Mouse (Mus musculus) megakaryocyte, embryonic 14.5 days (primary cell): Measurements from ENCODE around the gene Gsc.

Source experiments
- FLI1 ChIP-seq: IDR thresholded peaks from 2 replicates; pipeline ENCODE4 v1.6.1; 2012; ENCODE audit warnings: low read length, inconsistent platforms, mixed read lengths
- GATA1 ChIP-seq: IDR thresholded peaks from 3 replicates; pipeline ENCODE4 v1.6.1; 2012; ENCODE audit warnings: mixed read lengths, low read length, inconsistent platforms, borderline replicate concordance

- TF ChIP-seq GATA1 (no peak), FLI1 (no peak)
Measured at GRCm38 (mm10) chr12:104492009-104492408, 18.9 kb upstream of the Gsc start.
